Comparison of ENCODE assay signal across 11 mouse cellular contexts in genomic region chr12:112013271-112013801, GRCm38 (mm10). TPM values are rescaled to one million over a fixed set of nuclear protein-coding genes. Genes with fewer than 3 reads are reported as not detected.
DNase-seq lines count a peak whose midpoint lies in the region; ATAC-seq lines count a peak whose summit lies in the region.
"Had no signal": no experiment of that assay in that cellular context is flagged by ENCODE, and none has a peak within 500 bp of the region (broad histone marks: within the 10 kb centered on the region; RNA-seq: fewer than 3 reads in every experiment).

No protein-coding gene starts in this region.

- DNase-seq in heart, postnatal 10 days = no peak
- peak; percentile 27 for DNase-seq in ZHBTc4 (ENCODE audit: low read depth, low spot score)
- peak; percentile 30 for DNase-seq in mesoderm, embryonic 11.5 days (ENCODE audit: low read depth, low spot score)
- no peak for DNase-seq in right cerebral cortex, adult 18-20 months
- DNase-seq in gastrocnemius, postnatal 4 days (ENCODE audit: low spot score in 2 of 2) = no peak
- DNase-seq: cerebellum, postnatal 36 days had no signal

- no peaks in the 10 kb centered on the region; the same call in 1 of the 2 replicates for H3K27me3 ChIP-seq in heart, embryonic 14.5 days (ENCODE audit: control insufficient read depth, insufficient read depth, low read length)
- no peaks in the 10 kb centered on the region for H3K27me3 ChIP-seq in forebrain, embryonic 16.5 days (replicated peaks; ENCODE audit: control insufficient read depth, insufficient read depth, low read length)

- intact Hi-C loops in heart, postnatal 10 days (cut with DNase I) = no loop called here

- H3K4me2 ChIP-seq in heart, embryonic 14.5 days (ENCODE audit: low read length) = peak overlapping the region; percentile 43
- H3K4me2 ChIP-seq in forebrain, embryonic 16.5 days (ENCODE audit: low read length) = peak overlapping the region; percentile 47

- H3K9ac ChIP-seq in heart, embryonic 14.5 days (ENCODE audit: low read length) = no peak overlapping the region
- H3K9ac ChIP-seq in forebrain, embryonic 16.5 days (replicated peaks; ENCODE audit: low read depth, low read length) = 0 out of 2 replicates have a peak overlapping the region, but pooled peaks have one; percentile 29

- 44% methylated on average over 14 of the region's 14 CpGs for WGBS in heart, embryonic 14.5 days
- 4% methylated on average over 14 of the region's 14 CpGs for WGBS in forebrain, embryonic 16.5 days

- no peak overlapping the region for H3K4me3 ChIP-seq in heart, embryonic 14.5 days (ENCODE audit: control insufficient read depth in 1 of 2, insufficient read depth in 1 of 2, low read depth in 1 of 2, low read length in 2 of 2)
- H3K4me3 ChIP-seq in forebrain, embryonic 16.5 days (replicated peaks; ENCODE audit: low read length) = peak overlapping the region; percentile 19

- no peaks in the 10 kb centered on the region for H3K36me3 ChIP-seq in heart, embryonic 14.5 days (ENCODE audit: control insufficient read depth, insufficient read depth, low read length)
- H3K36me3 ChIP-seq in forebrain, embryonic 16.5 days (ENCODE audit: control insufficient read depth, insufficient read depth) = no peaks in the 10 kb centered on the region

- H3K27ac ChIP-seq in heart, embryonic 14.5 days (replicated peaks in 1 of 2; ENCODE audit: control insufficient read depth in 1 of 2, insufficient read depth in 1 of 2, low read depth in 2 of 2, low read length in 2 of 2) = no peak overlapping the region
- H3K27ac ChIP-seq in forebrain, embryonic 16.5 days (ENCODE audit: low read length) = peak overlapping the region; percentile 33; the same call in 1 of the 2 replicates

- H3K9me3 ChIP-seq in heart, embryonic 14.5 days (ENCODE audit: control insufficient read depth, low read length) = no peaks in the 10 kb centered on the region
- 0 out of 2 replicates have a peak, but pooled peaks cover 2% of the 10 kb centered on the region for H3K9me3 ChIP-seq in forebrain, embryonic 16.5 days (ENCODE audit: control insufficient read depth, low read length)

- no peaks in the 10 kb centered on the region for H3K4me1 ChIP-seq in heart, embryonic 14.5 days (ENCODE audit: control insufficient read depth in 2 of 2, insufficient read depth in 2 of 2, low read length in 2 of 2)
- H3K4me1 ChIP-seq in forebrain, embryonic 16.5 days (replicated peaks; ENCODE audit: control insufficient read depth, insufficient read depth, low read length) = peaks cover 5% of the 10 kb centered on the region; the same call in 1 of the 2 replicates

- ATAC-seq in heart, embryonic 14.5 days (ENCODE audit: insufficient number of reproducible peaks, insufficient read depth, low FRiP score, low read depth) = no peak
- peak; percentile 43; the same call in 1 of the 2 replicates for ATAC-seq in forebrain, embryonic 16.5 days
- ATAC-seq in erythroid progenitor cell, adult 5-6 weeks (replicated peaks; ENCODE audit: low FRiP score, poor library complexity, severe bottlenecking) = no peak

RNA-seq across cellular contexts. Expression of gene Rd3l, which starts 32.2 kb away (rescaled TPM):
- 1.0 and 1.9 TPM in 2 replicates for polyA plus RNA-seq in heart, embryonic 14.5 days (2014; fragmentation: Nextera tagmentation; extraction: Ambion mirVana)
- total RNA-seq in heart, postnatal 10 days (2021) = under 1 TPM; 0.26 to 0.64 TPM
- polyA plus RNA-seq in forebrain, embryonic 16.5 days (2015; fragmentation: Nextera tagmentation; extraction: Ambion mirVana) = not detected in 2 replicates
- total RNA-seq in gastrocnemius, postnatal 4 days (2021) = not detected
- total RNA-seq in erythroid progenitor cell, adult 5-6 weeks (2015; ENCODE audit: low replicate concordance) = not detected in 2 replicates
- not detected in 2 replicates for total RNA-seq in erythroid progenitor cell, adult 5-6 weeks (2017; ENCODE audit: low replicate concordance)
- total RNA-seq: monocyte, adult 5-6 weeks had no signal
- polyA plus RNA-seq: gonadal fat pad, adult 2 months had no signal

RNA-seq across cellular contexts. Expression of gene Tdrd9, which starts 42.0 kb away (rescaled TPM):
- 0.16 and 0.49 TPM in 2 replicates for polyA plus RNA-seq in heart, embryonic 14.5 days (2014; fragmentation: Nextera tagmentation; extraction: Ambion mirVana)
- under 1 TPM; 0.15 to 0.26 TPM for total RNA-seq in heart, postnatal 10 days (2021)
- 0.19 and 0.44 TPM in 2 replicates for polyA plus RNA-seq in forebrain, embryonic 16.5 days (2015; fragmentation: Nextera tagmentation; extraction: Ambion mirVana)
- total RNA-seq in gastrocnemius, postnatal 4 days (2021) = under 1 TPM; 0.44 to 0.49 TPM
- total RNA-seq in erythroid progenitor cell, adult 5-6 weeks (2015; ENCODE audit: low replicate concordance) = not detected in 2 replicates
- not detected in 2 replicates for total RNA-seq in erythroid progenitor cell, adult 5-6 weeks (2017; ENCODE audit: low replicate concordance)
- total RNA-seq: monocyte, adult 5-6 weeks had no signal

RNA-seq across cellular contexts. Expression of gene Atp5mpl, which starts 46.6 kb away (rescaled TPM):
- 1,909 and 2,053 TPM in 2 replicates for polyA plus RNA-seq in heart, embryonic 14.5 days (2014; fragmentation: Nextera tagmentation; extraction: Ambion mirVana)
- 1,000 to 10,000 TPM; 1,429 to 1,432 TPM for total RNA-seq in heart, postnatal 10 days (2021)
- 562 and 571 TPM in 2 replicates for polyA plus RNA-seq in forebrain, embryonic 16.5 days (2015; fragmentation: Nextera tagmentation; extraction: Ambion mirVana)
- total RNA-seq in gastrocnemius, postnatal 4 days (2021) = 100 to 1,000 TPM; 830 to 852 TPM
- total RNA-seq in erythroid progenitor cell, adult 5-6 weeks (2015; ENCODE audit: low replicate concordance) = 132 and 273 TPM in 2 replicates
- 69.3 and 71.9 TPM in 2 replicates for total RNA-seq in erythroid progenitor cell, adult 5-6 weeks (2017; ENCODE audit: low replicate concordance)

Comparison
In these comparisons a context has a peak if more than half of its experiments do, and no peak if none do; other contexts are left out.
1. DNase-seq: peak in ZHBTc4 (single experiment) and mesoderm, embryonic 11.5 days (single experiment); none in heart, postnatal 10 days (0 of 2), right cerebral cortex, adult 18-20 months (single experiment) and gastrocnemius, postnatal 4 days (0 of 2).